Mouse (Mus musculus) pancreas, adult 10 weeks (tissue): ENCODE results near the gene Hmgcs1. TPM values are rescaled to one million over a fixed set of nuclear protein-coding genes. Genes with fewer than 3 reads are reported as not detected.

Experiments used
- polyA plus RNA-seq: library from polyadenylated mRNA; stranded (reverse); fragments of 350-450 nt; fragmentation: Illumina TruSeq; extraction: RNeasy Lipid Tissue Mini Kit (QIAGEN cat#74804); gene quantifications from one replicate; pipeline ENCODE4 v1.2.3, GENCODE M21; 2015; ENCODE audit warnings: low read depth, low replicate concordance; ENCODE audit not compliant: insufficient read depth

Gene Hmgcs1
- 9.8 TPM for polyA plus RNA-seq

GRCm38 (mm10) chr13:119690039-119690728 lies at the start of gene Hmgcs1:
TSS of gene Hmgcs1 (plus strand) at chr13:119690379.

DNA sequence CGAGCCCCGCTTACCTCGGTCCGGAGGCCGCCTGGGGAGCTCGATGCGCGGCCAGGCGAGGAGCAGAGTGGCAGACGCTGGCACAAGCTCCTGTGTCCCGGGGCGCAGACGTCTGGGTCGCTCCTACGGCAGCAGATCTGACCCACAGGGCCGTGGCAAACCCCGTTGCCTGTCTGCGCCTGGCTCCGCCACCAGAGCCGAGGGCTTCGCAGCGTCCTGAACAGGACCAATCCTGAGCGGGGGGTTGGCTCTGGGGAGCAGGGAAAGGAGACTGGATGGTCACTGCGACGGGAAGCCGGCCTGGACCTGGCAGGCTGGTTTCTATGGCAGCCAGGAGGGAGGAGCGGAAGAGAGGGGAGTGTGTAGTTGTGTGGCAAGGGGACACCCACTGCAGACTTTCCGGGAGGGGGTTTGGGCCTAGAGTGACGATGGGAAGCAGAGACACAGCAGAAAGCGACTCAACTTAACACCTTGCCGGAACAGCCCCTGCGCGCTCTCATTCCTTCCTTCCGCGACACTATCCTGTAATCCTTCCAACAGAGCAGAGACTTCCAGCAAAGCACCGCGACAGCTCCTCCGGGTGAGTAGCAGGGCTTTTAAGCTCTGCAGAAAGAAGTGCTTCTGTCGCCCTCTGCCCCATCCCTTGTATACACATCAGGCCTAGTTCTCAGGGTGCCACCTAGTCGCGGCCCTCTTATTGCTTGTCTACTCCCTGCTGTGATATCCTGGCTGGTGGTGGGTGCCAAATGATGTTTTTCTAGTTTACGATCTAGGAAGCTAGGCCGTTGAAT lies 65.7 kb downstream of the Hmgcs1 start, which contains the start of gene Nim1k:
Gene Nim1k (minus strand): TSS at position 202 of the 791 bp plus-strand sequence.

Other genes with a start within 250 kb of the Hmgcs1 start
- gene 4833420G17Rik, start 227.6 kb upstream of the Hmgcs1 start, polyA plus RNA-seq = 21.0 TPM
- 8.3 TPM for gene Tmem267, start 202.3 kb upstream of the Hmgcs1 start, polyA plus RNA-seq
- 1.3 TPM for gene 3110070M22Rik, start 202.0 kb upstream of the Hmgcs1 start, polyA plus RNA-seq
- 0.63 TPM for gene Ccl28, start 66.6 kb upstream of the Hmgcs1 start, polyA plus RNA-seq
- 0.31 TPM for gene Nim1k, start 65.5 kb downstream of the Hmgcs1 start, polyA plus RNA-seq
- gene Zfp131, start 100.5 kb downstream of the Hmgcs1 start, polyA plus RNA-seq = 5.7 TPM
- not detected for gene AF067063, start 139.8 kb downstream of the Hmgcs1 start, polyA plus RNA-seq
- not detected for gene D13Ertd608e, start 145.6 kb downstream of the Hmgcs1 start, polyA plus RNA-seq
- not detected for gene Tcstv1, start 204.4 kb downstream of the Hmgcs1 start, polyA plus RNA-seq
- gene Gm21761, start 238.9 kb downstream of the Hmgcs1 start, polyA plus RNA-seq = not detected